Mouse (Mus musculus): ENCODE results near the gene Stx1b. TPM values are rescaled to one million over a fixed set of nuclear protein-coding genes. Genes with fewer than 3 reads are reported as not detected.

Stx1b gene
- total and polyA plus RNA-seq, 3 experiments, result 0.08 to 0.31 TPM; not detected in 1

DNA sequence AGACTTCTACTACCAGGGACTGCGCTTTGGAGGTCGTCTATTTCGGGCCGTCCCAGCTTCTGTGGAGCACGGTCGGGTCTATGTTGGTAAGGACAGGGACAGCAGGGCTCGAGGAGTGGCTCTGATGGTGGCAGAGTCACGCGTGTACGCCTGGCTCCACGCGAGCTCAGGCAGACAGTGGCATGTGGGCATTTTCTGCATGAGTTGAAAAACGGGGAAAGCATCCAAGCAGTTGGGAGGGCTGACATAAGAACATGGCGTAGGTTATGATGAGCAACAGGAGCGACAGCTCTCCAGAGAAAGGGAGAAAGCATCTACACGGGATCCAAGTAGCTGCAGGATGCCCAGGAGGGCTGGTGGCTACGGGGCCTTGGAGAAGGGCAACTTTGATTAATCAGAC is 22.0 kb downstream of the Stx1b start:
- Histone ChIP-seq H3K4me1 (ENCODE audit: control insufficient read depth in 1 of 2, insufficient read depth in 2 of 2) (peaks cover 0 to 20% of the 10 kb centered on the region in 2 experiments; a peak in 2 of 4 replicates), H3K27me3 (replicated peaks) (no peaks in the 10 kb centered on the region), H3K4me3 (replicated peaks in 1 of 3; ENCODE audit: low read depth in 2 of 3, low read length in 2 of 3, poor library complexity in 1 of 3) (no peak overlapping the region), H3K36me3 (replicated peaks in 1 of 2; ENCODE audit: control insufficient read depth in 1 of 2, insufficient read depth in 1 of 2, low read length in 1 of 2) (peaks cover 41 to 70% of the 10 kb centered on the region in 2 experiments), H3K4me2 (ENCODE audit: insufficient read depth, low read depth, poor library complexity, severe bottlenecking) (no peak overlapping the region), H3K27ac (ENCODE audit: insufficient read depth, low read depth) (no peak overlapping the region), H3K9ac (ENCODE audit: insufficient read depth, low read depth) (no peak overlapping the region), H3K9me3 (replicated peaks; ENCODE audit: low read length) (no peaks in the 10 kb centered on the region), H3K79me2 (replicated peaks; ENCODE audit: control insufficient read depth, extremely low read depth, insufficient read depth, poor library complexity, severe bottlenecking) (no peaks in the 10 kb centered on the region)
- in situ Hi-C loops (cut with MboI; ENCODE audit: low pct_ligation_motif_present, low pct_unique_long_range_greater_than_20kb, low sequenced_read_pairs) (no loop called here), dilution Hi-C loops (cut with MboI; ENCODE audit: extremely low pct_ligation_motif_present, extremely low pct_unique_long_range_greater_than_20kb, low sequenced_read_pairs) (no loop called here)
- no peak for DNase-seq (ENCODE audit: extremely low read depth)
- TF ChIP-seq UBTF (IDR thresholded peaks at IDR 0.05; ENCODE audit: low read depth, low read length) (no peak), JUND (conservative IDR thresholded peaks at IDR 0.05; ENCODE audit: low read depth, low read length) (no peak), CHD2 (IDR thresholded peaks at IDR 0.05; ENCODE audit: low read length) (no peak), E2F4 (IDR thresholded peaks at IDR 0.05; ENCODE audit: insufficient replicate concordance, low read depth, low read length) (no peak), ZNF384 (IDR thresholded peaks at IDR 0.05; ENCODE audit: low read depth, low read length) (no peak), MAFK (IDR thresholded peaks at IDR 0.05; ENCODE audit: insufficient replicate concordance, low read length) (no peak), KAT2A (IDR thresholded peaks at IDR 0.05; ENCODE audit: insufficient replicate concordance, low read length) (no peak), USF1 (IDR thresholded peaks at IDR 0.05; ENCODE audit: low read depth, low read length) (no peak), POLR2A (IDR thresholded peaks at IDR 0.05; ENCODE audit: low read depth, low read length) (no peak), POLR2AphosphoS2 (IDR thresholded peaks at IDR 0.05; ENCODE audit: low read depth, low read length) (no peak), RCOR1 (conservative IDR thresholded peaks at IDR 0.05; ENCODE audit: low read depth, low read length) (no peak), IRF4 (IDR thresholded peaks at IDR 0.05; ENCODE audit: low read depth, low read length) (no peak), NRF1 (IDR thresholded peaks at IDR 0.05; ENCODE audit: low read depth, low read length) (no peak), EP300 (IDR thresholded peaks at IDR 0.05; ENCODE audit: low read length) (no peak)

DNA sequence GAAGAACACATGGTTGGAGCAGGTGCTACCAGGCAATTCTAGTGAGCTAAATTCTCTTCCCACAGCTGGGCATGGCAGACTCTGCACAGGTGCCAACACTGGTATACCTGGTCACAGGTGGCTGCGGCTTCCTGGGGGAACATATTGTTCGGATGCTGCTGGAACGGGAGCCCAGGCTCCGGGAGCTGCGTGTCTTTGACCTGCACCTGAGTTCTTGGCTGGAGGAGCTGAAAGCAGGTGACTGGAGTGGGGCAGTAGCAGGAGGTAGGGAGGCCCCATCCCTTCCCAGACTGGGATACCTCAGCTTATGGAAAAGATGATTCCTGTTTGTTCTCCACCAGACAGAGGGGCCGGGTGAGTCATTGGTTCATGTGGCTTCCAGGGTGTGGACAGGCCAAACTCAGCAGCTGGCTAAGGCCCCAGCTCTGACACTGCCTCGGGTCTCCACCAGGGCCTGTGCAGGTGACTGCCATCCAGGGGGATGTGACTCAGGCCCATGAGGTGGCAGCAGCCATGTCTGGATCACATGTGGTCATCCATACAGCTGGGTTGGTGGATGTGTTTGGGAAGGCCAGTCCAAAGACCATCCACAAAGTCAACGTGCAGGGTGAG is 23.2 kb downstream of the Stx1b start:
- no peak for DNase-seq (ENCODE audit: extremely low read depth)
- H3K4me3 ChIP-seq (replicated peaks in 1 of 3; ENCODE audit: low read depth in 2 of 3, low read length in 2 of 3, poor library complexity in 1 of 3), result peak overlapping the region in 1 of 3 experiments; percentile 47
- H3K9ac ChIP-seq (ENCODE audit: insufficient read depth, low read depth), result no peak overlapping the region
- in situ Hi-C loops (cut with MboI; ENCODE audit: low pct_ligation_motif_present, low pct_unique_long_range_greater_than_20kb, low sequenced_read_pairs) (no loop called here), dilution Hi-C loops (cut with MboI; ENCODE audit: extremely low pct_ligation_motif_present, extremely low pct_unique_long_range_greater_than_20kb, low sequenced_read_pairs) (no loop called here)
- no peaks in the 10 kb centered on the region for H3K79me2 ChIP-seq (replicated peaks; ENCODE audit: control insufficient read depth, extremely low read depth, insufficient read depth, poor library complexity, severe bottlenecking)
- TF ChIP-seq JUN (IDR thresholded peaks at IDR 0.05; ENCODE audit: insufficient read depth, low read depth, low read length) (no peak), ETS1 (conservative IDR thresholded peaks at IDR 0.05; ENCODE audit: low read depth, low read length) (no peak), POLR2AphosphoS2 (IDR thresholded peaks at IDR 0.05; ENCODE audit: low read depth, low read length) (no peak), NRF1 (IDR thresholded peaks at IDR 0.05; ENCODE audit: low read depth, low read length) (no peak), MAFK (IDR thresholded peaks at IDR 0.05; ENCODE audit: insufficient replicate concordance, low read length) (no peak), BHLHE40 (IDR thresholded peaks at IDR 0.05; ENCODE audit: low read depth, low read length) (no peak), TCF12 (IDR thresholded peaks at IDR 0.05; ENCODE audit: low read depth, low read length) (no peak), MEF2A (IDR thresholded peaks at IDR 0.05; ENCODE audit: borderline replicate concordance, low read depth, low read length) (no peak), EP300 (IDR thresholded peaks at IDR 0.05; ENCODE audit: low read length) (no peak), CTCF (conservative IDR thresholded peaks at IDR 0.05 in 1 of 2, IDR thresholded peaks at IDR 0.05 in 1 of 2; ENCODE audit: low read depth in 2 of 2, low read length in 2 of 2) (no peak), JUND (conservative IDR thresholded peaks at IDR 0.05; ENCODE audit: low read depth, low read length) (no peak), MYC (IDR thresholded peaks at IDR 0.05; ENCODE audit: low read depth, low read length) (no peak), GABPA (IDR thresholded peaks at IDR 0.05; ENCODE audit: insufficient replicate concordance, low read depth, low read length) (no peak), PAX5 (IDR thresholded peaks at IDR 0.05; ENCODE audit: low read length) (no peak), MAZ (IDR thresholded peaks at IDR 0.05; ENCODE audit: low read depth, low read length) (no peak), MAX (IDR thresholded peaks at IDR 0.05; ENCODE audit: low read length) (no peak), HCFC1 (IDR thresholded peaks at IDR 0.05; ENCODE audit: low read depth, low read length) (no peak), CHD1 (IDR thresholded peaks at IDR 0.05; ENCODE audit: low read depth, low read length) (no peak), SIN3A (IDR thresholded peaks at IDR 0.05; ENCODE audit: low read length) (no peak), MXI1 (IDR thresholded peaks at IDR 0.05; ENCODE audit: low read depth, low read length) (no peak)
- H3K27ac ChIP-seq (ENCODE audit: insufficient read depth, low read depth), result no peak overlapping the region
- H3K9me3 ChIP-seq (replicated peaks; ENCODE audit: low read length), result no peaks in the 10 kb centered on the region
- no peak overlapping the region for H3K4me2 ChIP-seq (ENCODE audit: insufficient read depth, low read depth, poor library complexity, severe bottlenecking)
- H3K27me3 ChIP-seq (replicated peaks), result no peaks in the 10 kb centered on the region
- H3K36me3 ChIP-seq (replicated peaks in 1 of 2; ENCODE audit: control insufficient read depth in 1 of 2, insufficient read depth in 1 of 2, low read length in 1 of 2), result peaks cover 53 to 82% of the 10 kb centered on the region in 2 experiments
- H3K4me1 ChIP-seq (ENCODE audit: control insufficient read depth in 1 of 2, insufficient read depth in 2 of 2), result peaks cover 0 to 20% of the 10 kb centered on the region in 2 experiments; a peak in 2 of 4 replicates

Data from CH12.LX (cell line).